Mouse (Mus musculus) urinary bladder, postnatal 10 days (tissue): ENCODE results near the gene Stim1.
"Not testable (repeated sequence)": the region's sequence is repeated elsewhere in the genome, so short reads cannot be mapped to it uniquely, and the experiment has no call there.

Experiments
- DNase-seq: peaks from one replicate; pipeline ENCODE4 v3.0.0; 2022; ENCODE audit warnings: low spot score

Gene Stim1

DNA sequence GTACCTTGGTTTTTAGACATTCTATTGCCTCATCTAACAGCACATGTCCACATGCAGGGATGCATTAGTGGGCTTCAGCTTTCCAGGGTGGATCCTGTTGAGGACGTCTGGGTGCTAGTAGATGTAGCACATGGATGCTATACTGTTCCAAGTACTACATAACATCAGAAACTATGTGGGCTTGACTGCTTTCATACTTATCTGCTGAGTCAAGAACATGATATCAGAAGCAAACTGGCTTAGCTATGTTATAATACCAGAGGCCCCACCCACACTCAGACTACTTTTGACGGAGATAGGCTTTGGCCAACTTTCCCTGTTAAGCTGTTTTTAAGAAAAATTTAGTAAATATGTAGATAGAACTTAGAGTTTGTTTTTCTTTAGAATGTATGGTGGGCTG lies 176.7 kb downstream of the Stim1 start:
- DNase-seq, result no peak

DNA sequence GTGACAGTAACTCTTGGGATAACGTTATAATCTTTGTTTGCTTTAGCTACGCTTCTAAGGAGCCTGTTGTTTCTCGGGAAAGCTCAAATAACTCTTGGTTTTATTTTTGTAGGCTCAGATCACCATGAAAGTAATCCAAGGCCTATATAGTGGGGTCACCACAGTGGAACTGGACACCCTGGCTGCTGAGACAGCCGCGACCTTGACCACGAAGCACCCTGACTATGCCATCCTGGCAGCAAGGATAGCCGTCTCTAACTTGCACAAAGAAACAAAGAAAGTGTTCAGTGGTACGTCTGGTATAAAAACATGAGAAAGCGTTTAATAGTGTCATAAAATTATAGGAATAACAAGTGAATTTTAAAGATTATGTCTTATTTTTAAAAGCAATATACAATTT lies 178.8 kb downstream of the Stim1 start:
- no peak for DNase-seq

DNA sequence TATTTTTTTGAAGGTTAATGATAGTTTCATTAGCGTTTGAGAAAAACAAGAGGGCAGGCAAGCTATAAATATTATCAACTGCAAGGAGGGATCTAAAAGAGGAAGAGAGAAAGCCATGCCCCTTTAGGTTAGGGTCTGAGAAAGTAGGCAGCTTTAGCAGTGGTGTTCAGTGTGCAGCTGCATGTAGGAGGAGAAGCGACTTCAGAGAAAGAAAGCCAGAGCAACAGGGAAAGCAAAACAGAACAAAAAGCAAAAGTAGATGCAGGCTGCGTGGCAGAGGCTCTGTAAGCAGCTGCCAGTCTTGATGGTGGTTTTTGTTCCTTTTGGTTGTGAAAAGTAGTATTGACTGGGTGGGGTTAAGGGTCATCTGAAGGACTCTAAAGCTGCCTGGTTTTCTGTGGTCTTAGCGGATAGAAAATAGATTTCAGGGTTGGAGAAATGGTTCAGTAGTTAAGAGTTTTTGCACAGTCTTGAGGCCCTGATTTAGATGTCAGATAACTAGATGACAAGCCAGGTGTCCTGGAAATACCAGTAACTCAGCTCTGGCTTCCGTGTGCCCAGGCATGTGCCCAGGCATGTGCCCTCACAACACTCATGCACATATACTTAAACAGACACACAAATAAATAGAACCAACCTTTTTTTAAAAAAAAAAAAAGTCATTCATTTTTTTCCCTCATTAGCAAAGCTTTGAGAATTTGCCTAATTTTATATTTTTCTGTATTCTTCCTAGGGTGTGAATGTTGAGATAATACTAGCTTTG lies 191.2 kb downstream of the Stim1 start:
- no peak for DNase-seq

DNA sequence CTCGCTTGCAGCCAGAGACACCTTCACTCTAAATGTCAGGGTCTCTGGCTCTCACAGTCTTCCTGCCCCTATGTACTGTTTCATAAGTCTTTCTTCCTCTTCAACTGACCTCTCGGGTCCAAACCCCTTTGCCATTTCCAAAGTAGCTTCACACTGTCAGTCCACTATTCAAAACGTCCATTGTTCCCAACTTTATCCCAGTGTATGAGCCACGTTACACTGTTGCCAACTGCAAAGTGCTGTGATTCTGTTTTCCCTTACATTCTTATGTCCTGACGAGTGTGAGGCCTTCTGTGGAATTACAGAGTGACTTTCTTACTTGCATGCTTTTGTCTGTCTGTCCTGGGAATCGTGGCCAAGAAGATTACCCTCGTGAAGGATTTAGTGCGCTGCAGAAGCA lies 200.0 kb downstream of the Stim1 start:
- no peak for DNase-seq

DNA sequence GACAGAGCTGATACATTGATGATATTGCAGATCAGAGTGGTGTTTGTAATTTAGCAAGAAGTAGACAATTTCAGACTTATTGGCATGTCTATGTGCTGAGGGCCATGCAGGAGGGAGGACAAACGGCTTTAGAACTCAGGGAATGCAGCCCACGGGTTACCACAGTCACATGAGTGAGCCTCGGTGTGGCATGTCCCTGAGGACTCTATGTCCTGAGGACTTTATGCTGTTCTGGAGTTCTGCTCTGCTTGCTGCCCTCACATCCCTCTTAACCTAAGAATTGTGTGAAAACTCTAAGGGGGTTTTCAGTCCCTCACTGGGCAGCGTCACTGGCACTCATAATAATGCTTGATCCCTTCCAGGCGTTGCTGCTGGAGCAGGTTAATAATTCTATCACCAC lies 205.1 kb downstream of the Stim1 start:
- no peak for DNase-seq

DNA sequence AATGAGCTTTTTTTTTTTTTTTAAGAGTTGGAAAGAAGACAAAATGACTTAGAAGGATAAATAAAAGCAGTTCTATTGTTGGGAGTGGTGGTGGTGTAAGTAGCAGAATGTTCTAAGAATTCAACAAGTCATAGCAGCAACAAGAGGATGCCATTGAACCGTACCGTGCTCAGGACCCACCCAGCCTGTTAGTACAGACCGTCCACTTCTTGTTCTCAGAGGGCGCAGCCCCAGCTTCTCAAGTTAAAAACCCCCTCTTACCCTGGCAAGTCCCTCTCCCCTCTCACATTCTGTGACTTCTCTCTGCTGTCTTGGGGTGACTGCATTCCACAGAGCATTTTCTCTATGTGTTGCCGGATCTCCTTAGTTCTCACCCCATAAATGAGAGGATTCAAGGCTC lies 209.0 kb downstream of the Stim1 start:
- DNase-seq, result no peak

DNA sequence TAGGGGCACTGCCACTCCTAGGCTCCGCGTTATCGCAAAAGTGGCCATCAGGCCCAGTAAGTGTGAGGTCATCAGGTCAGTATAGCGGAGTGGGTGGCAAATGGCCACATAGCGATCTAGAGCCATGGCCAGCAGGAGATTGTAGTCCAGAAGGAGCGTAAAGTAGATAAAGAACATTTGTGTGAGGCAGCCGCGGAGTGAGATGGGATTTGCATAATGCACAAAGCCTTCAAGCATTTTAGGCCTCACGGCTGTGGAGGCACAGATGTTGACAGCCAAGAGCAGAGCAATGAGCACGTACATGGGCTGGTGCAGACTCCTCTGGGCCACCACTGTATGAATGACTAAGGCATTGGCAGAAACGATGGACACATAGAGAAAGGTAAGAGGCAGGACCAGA lies 209.8 kb downstream of the Stim1 start:
- no peak for DNase-seq

DNA sequence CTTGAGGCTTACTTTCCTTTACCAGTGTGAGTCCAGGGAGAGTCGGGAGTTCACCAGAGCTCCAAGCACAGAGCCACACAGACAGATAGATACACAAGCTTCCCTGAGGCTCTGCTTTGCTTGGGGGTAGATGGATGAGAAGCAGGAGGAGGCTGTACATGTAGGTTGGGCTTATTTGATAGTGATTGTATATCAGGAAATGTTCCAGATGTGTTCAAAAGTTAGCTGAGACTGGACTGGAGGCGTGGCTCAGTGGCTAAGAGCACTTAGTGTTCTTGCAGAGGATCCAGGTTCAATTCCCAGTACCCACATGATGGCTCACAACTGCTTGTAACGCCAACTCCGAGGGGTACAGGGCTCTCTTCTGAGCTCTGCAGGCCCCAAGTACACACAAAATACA lies 210.8 kb downstream of the Stim1 start:
- DNase-seq, result no peak

DNA sequence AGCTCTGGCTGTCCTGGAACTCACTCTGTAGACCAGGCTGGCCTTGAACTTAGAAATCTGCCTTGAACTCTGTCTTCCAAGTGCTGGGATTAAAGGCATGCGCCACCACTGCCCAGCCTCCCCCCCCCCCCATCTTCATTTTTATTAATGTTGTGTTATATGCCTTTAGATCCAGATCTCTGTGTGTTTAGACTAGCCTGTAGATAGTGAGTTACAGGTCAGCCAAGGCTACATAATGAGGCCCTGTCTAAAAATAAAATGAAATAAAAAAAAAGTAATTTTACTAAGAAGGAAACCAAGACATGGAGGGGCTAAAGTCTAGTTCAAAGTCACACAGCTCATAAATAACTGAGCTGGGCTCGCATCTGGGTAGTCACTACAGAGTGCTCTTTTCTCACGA lies 211.3 kb downstream of the Stim1 start:
- DNase-seq, result no peak

DNA sequence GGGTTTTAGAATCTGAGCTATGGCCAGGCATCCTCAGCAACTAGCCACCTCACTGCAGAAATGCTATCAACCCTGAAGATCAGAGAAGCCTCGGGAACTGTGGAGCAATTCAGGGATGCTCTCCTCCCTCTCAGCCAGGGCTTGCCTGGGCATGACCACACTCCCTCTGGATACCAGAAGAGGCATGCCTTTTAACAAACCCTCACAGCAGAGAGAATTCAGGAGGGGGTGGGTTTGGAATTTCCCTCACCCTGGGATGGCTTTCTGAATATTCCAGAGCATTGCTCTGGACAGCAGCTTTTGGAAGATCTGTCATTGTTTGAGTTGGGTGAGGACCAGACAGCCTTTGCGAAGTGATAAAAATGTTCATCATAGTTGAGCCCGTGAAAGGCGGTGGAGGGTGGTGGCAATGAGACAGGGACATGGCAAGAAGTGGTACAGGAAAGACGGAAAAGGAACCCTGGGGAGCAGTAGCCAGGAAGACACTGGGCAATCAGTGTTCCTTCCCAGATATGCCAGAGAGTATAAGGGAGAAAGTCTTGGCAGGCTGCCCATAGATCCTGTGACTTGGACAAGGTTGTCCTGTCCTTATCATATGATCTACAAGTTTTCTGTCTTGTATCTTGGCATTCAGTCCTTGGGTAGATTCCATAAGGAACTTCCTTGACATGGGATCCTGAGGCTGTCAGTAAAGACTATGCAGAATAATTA lies 211.9 kb downstream of the Stim1 start:
- no peak for DNase-seq

DNA sequence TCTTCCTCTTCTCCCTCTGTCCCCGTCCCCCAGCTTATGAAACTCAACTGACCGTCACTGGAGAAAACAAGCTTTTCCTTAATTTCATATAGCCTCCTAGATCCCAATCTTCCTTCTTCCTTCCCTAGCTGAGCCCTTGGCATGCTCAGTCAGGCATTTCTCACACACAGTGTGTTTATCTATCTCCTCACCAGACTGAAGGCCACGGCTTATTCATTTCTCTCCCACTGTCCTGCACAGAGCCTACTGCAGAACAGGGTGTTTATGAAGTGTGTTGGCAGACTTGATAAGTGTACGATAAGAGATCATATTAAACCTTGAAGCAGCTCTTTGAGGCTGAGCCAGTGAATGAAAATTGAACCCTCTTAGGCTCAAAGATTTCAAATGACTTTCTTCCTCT lies 213.2 kb downstream of the Stim1 start:
- DNase-seq, result no peak

DNA sequence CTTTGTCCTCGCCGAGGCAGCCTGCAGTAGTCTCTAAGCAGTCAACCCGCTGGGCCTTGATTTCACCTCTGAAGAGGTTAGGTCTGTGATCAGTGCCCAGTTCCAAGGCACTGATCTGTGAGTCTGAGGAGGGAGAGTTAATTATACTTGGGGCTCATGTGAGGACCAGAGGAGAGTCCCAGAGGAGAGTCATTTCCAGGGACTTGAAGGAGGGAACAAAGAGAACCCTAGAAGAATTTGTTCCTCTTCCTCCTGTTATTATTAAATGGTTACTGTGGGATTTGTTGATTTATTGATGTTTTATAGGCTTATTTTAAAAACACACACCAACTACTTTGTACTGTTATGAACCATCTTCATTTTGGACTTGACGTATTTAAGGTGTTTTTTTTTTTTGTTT lies 214.0 kb downstream of the Stim1 start, which contains the start of gene Olfr543:
TSS of gene Olfr543 (minus strand) at position 101 of the 400 bp plus-strand sequence.
- no peak for DNase-seq

DNA sequence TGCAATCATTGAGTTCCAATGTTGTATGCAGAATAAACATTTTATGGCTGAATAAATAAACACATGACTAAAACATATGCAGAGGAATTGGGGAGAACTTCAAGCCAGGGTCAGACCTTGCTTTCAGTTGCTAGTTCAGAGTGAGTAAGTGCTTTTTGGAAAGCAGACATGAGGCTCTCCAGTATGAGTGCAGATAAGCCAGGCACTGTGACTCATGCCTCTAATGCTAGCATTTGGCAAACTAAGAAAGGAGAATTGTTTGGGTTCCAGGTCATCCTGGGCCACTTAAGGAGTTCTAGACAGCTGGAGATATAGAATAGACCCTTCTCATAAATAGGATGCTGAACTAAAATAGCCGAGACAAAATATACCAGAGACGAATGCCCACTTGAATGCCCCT lies 216.1 kb downstream of the Stim1 start:
- DNase-seq, result no peak

DNA sequence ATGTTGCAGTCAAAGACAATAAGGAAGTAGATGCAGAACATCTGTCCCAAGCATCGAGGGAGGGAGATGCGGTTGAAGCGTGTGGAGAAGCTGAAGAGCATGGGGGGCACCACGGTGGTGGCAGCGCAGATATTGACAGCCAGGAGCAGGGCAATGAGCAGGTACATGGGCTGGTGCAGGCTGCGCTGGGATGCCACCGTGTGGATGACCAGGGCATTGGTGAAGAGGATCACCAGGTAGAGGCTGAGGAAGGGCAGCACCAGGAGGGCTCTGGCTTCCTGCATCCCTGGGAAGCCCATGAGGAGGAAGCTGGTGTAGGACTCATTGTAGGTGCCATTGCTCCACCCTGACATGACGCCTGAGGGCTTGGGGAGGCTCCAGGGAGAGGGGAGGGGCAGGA lies 217.2 kb downstream of the Stim1 start:
- DNase-seq, result not testable (repeated sequence)

DNA sequence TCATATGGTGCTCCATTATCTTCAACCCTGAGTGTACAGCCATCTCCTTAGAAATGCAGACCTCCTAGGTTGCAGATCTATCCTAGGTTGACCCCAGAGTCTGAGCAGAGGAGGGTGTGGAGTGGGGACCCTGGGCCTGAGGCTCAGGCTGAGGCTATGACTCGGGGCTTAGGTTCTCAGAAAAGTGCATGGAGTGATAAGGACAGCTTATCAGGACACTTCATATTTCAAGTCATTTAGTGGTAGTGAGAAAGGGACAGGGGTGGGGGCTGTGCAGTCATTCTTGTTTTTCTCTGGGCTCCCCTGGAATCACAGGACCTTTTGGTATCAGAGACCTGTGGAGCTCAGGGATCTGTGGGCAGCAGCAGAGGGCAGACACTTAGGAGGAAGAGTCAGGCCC lies 218.5 kb downstream of the Stim1 start:
- DNase-seq, result no peak
